Mouse (Mus musculus): ENCODE measurements around the gene BC004004.

DNA sequence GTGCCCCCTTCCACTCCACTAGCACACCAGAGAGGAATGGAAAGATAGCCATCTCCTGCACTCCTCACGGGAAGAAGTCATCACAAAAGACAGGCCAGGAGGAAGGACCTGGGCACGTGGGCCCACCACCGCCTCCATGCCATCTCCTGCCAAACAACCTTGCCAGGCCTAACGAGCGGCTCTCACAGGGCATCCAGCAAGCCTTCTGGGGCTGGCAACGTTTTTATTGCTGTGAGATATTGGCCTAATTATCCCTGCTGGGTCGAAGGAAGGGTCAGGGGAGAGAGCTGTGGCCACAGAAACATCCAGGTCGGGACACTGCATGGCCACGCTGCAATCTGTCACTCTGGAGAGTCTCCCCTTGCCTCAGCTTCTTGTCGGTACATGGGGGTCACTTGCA lies 37.5 kb upstream of the BC004004 start:
- TF ChIP-seq CTCF (IDR thresholded peaks at IDR 0.05; ENCODE audit: low read depth), result no peak
- no peak for TF ChIP-seq EP300 (IDR thresholded peaks at IDR 0.05; ENCODE audit: low read depth)

Measured in liver, postnatal 0 days (tissue).